Mouse (Mus musculus) embryonic fibroblast, embryonic 13.5 days (primary cell): ENCODE measurements around the gene Mettl7b. TPM values are rescaled to one million over a fixed set of nuclear protein-coding genes. Genes with fewer than 3 reads are reported as not detected.
"Not testable (repeated sequence)": the region's sequence is repeated elsewhere in the genome, so short reads cannot be mapped to it uniquely, and the experiment has no call there.

ENCODE experiments used
- H3K27ac ChIP-seq: 2 replicates; pipeline ENCODE4 v1.5.1; 2012; ENCODE audit warnings: low read length, control low read depth, inconsistent platforms; ENCODE audit not compliant: insufficient read depth
- H3K4me1 ChIP-seq: 2 replicates; pipeline ENCODE4 v1.6.1; 2011; ENCODE audit warnings: low read length; ENCODE audit not compliant: control insufficient read depth, insufficient read depth
- H3K4me3 ChIP-seq: 2 replicates; pipeline ENCODE4 v1.5.1; 2011; ENCODE audit warnings: mild to moderate bottlenecking, control low read depth, low read length; ENCODE audit not compliant: insufficient read depth
- CTCF ChIP-seq: IDR thresholded peaks from 2 replicates; pipeline ENCODE4 v1.5.1; 2011; ENCODE audit warnings: mild to moderate bottlenecking, control low read depth, low read length, moderate library complexity, borderline replicate concordance; ENCODE audit not compliant: insufficient read depth
- POLR2A ChIP-seq: IDR thresholded peaks from 2 replicates; pipeline ENCODE4 v1.6.1; 2011; ENCODE audit warnings: low read depth, mild to moderate bottlenecking, control low read depth, low read length, moderate library complexity
- polyA plus RNA-seq: library from polyadenylated mRNA; stranded (reverse); fragments of >200 nt; gene quantifications from 2 replicates; pipeline ENCODE4 v1.2.4, GENCODE M21; 2011; ENCODE audit warnings: low read depth; ENCODE audit not compliant: missing spikeins, insufficient read length

Gene Mettl7b
- not detected in 2 replicates for polyA plus RNA-seq

DNA sequence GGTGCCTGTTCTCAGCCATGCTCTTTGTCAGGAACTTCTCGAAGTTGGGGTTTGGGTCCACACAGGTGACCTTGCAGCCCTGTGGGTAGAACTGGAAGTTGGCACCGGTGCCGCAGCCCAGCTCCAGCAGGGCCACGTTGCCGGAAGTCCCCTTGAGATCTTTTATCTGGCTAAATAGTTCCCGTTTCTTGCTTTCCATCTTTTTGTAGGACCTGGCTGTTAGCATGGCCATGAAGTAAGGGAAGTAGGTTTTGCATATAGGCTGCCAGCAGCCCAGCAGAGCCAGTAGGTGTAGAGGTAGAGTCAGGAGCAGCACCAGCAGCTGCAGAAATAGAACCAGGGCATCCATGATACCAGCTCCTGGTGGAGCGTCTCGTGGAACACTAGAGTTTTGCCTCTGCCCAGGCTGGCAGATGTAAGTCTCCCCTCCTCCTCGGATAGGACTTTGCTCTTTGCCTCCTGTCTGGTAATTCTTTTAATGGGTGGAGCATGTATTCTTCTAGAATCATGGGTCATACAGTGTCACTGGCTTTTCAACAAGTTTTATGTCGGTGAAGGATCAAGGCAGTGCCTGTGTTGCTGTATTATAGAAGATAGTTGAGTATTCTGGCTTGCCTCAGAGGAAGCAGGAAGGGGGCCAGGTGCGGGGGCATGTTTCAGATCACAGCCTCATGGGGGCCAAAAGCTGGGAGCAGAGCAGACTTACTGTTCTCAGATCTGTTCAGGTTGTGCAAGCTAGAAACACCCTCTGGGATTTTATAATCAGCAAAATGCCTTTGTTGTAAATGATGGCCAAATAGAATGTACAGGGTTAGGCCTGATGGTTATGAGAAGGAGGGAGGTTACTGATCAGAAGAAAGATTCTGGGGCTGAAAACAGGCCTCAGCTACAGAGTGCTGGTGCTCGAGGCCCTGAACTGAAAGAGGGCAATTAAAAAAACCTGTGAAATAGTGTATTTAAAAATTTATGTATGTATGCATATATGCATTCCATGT is at the start of gene Mettl7b:
Gene Mettl7b (minus strand): TSS at position 399 of the 995 bp plus-strand sequence.
- Histone ChIP-seq H3K27ac (no peak within 1 kb of the TSS), H3K4me3 (no peak within 1 kb of the TSS), H3K4me1 (no peaks in the 10 kb centered on the region)
- no peak for TF ChIP-seq POLR2A
- TF ChIP-seq CTCF: no peak

DNA sequence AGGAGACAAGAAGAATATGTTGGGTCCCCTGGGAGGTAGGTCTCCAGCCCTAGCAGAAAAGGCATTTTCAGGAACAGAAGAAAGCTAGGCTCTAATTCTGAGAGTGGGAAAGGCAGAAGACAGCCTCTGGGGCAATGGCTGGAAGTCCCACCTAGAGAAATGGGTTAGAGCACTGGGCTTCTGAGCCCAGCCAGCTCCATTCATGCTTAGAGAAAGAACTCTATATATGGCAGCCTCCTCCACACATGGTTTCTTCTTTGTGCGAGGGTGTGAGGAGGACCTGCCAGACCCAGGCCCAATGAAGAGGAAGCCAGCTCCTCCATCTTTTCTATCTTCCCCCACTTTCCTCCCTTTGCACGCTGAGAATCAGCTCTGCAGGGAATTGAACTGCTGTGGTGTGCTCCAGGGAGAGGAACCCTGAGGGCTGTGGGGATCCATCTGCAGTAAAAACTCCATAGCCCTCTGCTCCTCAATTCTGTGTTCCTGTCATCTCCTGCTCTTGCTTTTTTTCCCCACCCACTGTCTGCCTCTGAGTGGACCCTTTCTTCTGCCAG is 49.6 kb upstream of the Mettl7b start, which contains the start of gene Olfr763:
Gene Olfr763 (plus strand): TSS at position 504 of the 554 bp plus-strand sequence.
- Histone ChIP-seq H3K4me3 (no peak within 1 kb of the TSS), H3K27ac (no peak within 1 kb of the TSS), H3K4me1 (no peaks in the 10 kb centered on the region)
- TF ChIP-seq CTCF (no peak), POLR2A (no peak)

DNA sequence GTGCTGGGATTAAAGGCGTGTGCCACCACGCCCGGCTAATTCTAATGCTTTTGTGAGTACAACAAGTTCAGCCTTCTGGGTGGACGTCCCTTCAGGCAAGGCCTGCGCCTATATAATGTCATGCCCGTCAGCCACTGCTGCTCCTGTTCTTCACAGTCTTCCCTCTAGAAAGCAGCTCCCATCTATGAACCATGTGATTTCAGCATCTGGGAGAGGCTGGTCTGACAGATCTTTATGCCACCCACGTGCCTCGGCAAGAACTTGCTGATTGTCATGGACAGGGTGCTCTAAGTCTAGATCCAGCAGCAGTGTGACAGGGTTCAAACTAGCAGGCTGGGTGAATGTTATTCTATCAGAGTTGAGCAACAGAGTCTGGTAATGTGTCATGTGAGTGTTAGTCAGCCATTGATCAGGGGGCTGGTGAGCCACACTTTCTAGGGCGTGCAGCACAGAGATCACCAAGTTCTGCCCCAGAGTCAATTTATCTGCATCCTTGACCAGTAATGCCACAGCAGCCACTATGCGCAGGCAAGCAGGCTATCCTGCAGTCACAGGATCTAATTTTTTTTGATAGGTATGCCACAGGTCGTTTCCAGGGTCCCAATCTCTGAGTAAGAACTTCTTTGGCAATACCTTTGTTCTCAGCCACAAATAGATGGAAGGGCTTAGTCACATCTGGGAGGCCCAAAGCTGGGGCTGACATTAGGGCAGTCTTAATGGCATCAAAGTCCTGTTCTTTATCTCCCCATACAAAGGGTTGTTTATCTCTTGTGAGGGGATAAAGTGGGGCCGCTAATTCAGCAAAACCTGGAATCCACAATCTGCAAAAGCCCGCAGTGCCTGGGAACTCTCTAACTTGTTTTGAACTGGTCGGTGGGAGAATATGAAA is 43.5 kb upstream of the Mettl7b start:
- no peak for TF ChIP-seq POLR2A
- no peak for TF ChIP-seq CTCF
- Histone ChIP-seq H3K4me3 (no peak overlapping the region), H3K27ac (no peak overlapping the region), H3K4me1 (no peaks in the 10 kb centered on the region)

DNA sequence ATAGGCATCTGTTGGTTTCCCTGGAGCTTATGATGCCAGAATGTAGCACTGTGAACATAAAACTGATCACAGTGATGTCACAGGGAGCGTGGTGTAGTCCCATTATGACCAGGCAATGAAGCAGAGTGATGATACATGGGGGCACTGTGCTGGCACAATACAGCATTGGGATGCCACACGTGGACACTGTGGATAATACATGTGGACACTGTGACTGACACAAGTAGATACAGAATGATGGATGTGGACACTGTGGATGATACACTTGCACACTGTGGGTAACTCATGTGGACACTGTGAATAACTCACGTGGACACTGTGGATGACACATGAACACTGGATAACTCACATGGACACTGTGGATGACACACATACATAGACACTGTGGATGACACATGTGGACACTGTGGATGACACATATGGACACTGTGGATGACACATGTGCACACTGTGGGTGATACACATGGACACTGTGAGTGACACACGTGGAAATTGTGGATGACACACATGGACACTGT is 35.8 kb upstream of the Mettl7b start:
- H3K4me3 ChIP-seq: no peak overlapping the region
- H3K4me1 ChIP-seq: no peaks in the 10 kb centered on the region
- no peak overlapping the region for H3K27ac ChIP-seq
- TF ChIP-seq CTCF: no peak

DNA sequence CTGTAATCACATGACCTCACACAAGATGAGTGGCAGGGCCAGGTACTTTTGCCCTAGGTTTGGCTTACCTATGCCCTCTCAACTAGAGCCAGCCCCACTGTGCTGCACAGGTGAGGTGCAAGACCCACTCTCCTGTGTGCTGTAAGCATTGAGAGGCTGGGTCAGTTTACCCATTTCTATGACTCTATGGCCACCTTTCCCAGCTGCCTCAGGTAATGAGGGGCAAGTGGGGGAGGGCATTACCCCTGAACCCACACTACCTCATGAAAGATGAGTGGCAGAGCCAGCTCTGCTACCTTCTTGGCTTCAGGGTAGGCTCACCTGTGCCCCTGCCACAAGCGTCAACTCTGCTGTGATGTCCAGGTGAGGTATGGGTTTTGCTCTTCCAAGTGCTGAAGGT is 35.0 kb upstream of the Mettl7b start:
- Histone ChIP-seq H3K4me3 (no peak overlapping the region), H3K4me1 (no peaks in the 10 kb centered on the region), H3K27ac (no peak overlapping the region)
- TF ChIP-seq POLR2A (no peak), CTCF (no peak)

DNA sequence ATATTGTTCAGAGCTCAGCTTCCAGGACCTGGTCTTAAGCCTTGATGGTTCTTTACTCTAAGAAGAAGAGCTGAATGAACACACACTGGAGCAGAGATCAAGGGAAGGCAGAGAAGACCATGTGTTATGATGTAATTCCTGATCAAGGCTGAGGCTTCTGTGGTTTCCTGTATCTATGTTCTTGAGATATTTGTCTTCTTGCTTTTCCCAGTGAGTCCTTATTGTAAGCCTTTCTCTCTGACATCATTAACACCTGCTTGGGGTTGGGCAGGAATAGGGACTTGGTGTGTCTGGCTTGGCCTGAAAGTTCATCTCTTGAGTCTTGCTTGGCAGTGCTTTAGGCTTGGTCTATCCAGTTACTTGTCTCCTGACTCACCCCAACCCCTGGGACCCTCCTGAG is 30.2 kb upstream of the Mettl7b start:
- H3K27ac ChIP-seq: no peak overlapping the region
- H3K4me1 ChIP-seq: no peaks in the 10 kb centered on the region
- TF ChIP-seq CTCF (no peak), POLR2A (no peak)
- no peak overlapping the region for H3K4me3 ChIP-seq

DNA sequence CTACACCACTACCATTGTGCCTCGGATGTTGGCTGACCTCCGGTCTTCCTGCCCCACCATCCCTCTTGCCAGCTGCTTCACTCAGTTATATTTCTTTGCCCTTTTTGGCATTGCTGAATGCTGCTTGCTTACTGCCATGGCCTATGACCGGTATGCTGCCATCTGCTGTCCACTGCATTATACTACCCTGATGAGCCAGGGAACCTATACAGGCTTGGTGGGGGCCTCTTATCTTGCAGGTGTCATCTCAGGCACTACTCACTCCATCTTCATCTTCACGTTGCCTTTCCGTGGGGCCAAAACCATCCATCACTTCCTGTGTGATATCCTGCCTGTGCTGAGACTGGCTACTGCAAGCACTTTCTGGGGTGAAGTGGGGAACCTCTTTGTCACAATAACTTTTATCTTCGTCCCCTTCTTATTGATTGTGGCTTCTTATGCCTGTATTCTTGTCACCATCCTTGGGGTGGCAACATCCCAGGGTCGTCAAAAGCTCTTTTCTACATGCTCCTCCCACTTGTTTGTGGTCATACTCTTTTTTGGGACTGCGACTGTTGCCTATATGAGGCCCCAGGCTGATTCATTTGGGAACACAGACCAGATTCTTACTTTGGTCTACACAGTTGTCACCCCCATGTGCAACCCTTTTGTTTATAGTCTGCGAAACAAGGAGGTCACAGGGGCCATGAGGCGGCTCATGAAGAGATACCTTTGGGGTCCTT is 29.5 kb upstream of the Mettl7b start:
- not testable (repeated sequence) for H3K4me1 ChIP-seq, H3K27ac ChIP-seq, H3K4me3 ChIP-seq

DNA sequence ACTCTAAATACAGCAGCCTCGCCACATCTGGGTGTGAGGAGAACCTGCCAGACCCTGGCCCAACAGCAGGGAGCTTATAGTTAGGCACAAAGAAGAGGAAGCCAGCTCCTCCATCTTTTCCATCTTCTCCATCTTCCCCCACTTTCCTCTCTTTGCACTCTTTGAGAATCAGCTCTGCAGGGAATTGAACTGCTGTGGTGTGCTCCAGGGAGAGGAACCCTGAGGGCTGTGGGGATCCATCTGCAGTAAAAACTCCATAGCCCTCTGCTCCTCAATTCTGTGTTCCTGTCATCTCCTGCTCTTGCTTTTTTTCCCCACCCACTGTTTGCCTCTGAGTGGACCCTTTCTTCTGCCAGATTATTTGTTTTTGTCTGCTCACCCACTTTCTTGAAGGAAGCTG is 28.3 kb upstream of the Mettl7b start, which contains the start of gene Olfr9:
Gene Olfr9 (plus strand): TSS at position 301 of the 400 bp plus-strand sequence.
- H3K4me3 ChIP-seq, H3K4me1 ChIP-seq, H3K27ac ChIP-seq: not testable (repeated sequence)

DNA sequence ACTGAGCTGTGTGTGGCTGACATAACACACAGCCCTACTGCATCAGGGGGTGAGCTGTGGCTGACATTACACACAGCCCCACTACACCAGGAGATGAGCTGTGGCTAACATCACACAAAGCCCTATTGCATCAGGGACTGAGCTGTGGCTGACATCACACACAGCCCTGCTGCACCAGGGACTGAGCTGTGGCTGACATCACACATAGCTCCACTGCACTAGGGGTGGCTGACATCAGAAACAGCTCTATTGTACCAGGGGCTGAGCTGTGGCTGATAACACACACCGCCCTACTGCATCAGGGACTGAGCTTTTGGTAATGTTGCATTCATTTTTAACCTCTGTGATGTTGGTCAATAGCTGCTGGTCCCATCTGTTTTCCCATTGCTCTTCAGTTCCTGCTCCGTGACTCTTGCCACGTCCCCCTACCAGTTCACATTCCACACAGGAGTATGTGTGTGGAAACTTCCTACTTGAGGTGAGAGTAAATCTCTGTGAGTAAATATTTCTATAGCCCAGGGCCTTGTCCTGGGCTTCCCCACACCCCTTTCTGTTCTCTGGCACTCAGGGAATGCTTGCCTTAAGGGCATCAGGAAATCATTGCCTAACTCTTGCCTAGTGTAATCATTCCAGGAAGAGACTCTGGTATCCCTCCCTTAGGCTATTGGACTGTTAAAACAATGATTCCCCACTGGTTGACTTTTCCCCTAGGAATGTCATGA is 20.0 kb upstream of the Mettl7b start:
- Histone ChIP-seq H3K27ac (no peak overlapping the region), H3K4me3 (no peak overlapping the region), H3K4me1 (no peaks in the 10 kb centered on the region; the same call in 1 of the 2 replicates)
- TF ChIP-seq CTCF: no peak
- TF ChIP-seq POLR2A: no peak
